Mouse (Mus musculus) forebrain, embryonic 13.5 days (tissue): ENCODE data around the gene Cracr2b. TPM values are rescaled to one million over a fixed set of nuclear protein-coding genes. Genes with fewer than 3 reads are reported as not detected.

ENCODE experiments used
- ATAC-seq: fragments of 200-750 bp; cut with Nextera tagmentation; 2 replicates; pipeline ENCODE4 v1.8.0; 2017
- H3K27ac ChIP-seq: fragments of 300-500 bp; sonication (generic); 2 replicates; pipeline ENCODE4 v1.5.1; 2015; ENCODE audit warnings: inconsistent platforms, mild to moderate bottlenecking, moderate library complexity
- H3K27me3 ChIP-seq: fragments of 300-500 bp; sonication (generic); 2 replicates; pipeline ENCODE4 v1.6.1; 2015; ENCODE audit warnings: mild to moderate bottlenecking, inconsistent platforms
- H3K36me3 ChIP-seq: fragments of 300-500 bp; sonication (generic); 2 replicates; pipeline ENCODE4 v1.6.1; 2015; ENCODE audit warnings: mild to moderate bottlenecking, inconsistent platforms; ENCODE audit not compliant: poor library complexity, severe bottlenecking
- H3K4me1 ChIP-seq: fragments of 300-500 bp; sonication (generic); 2 replicates; pipeline ENCODE4 v1.6.1; 2015; ENCODE audit warnings: inconsistent platforms
- H3K4me2 ChIP-seq: fragments of 300-500 bp; sonication (generic); 2 replicates; pipeline ENCODE4 v1.6.1; 2015; ENCODE audit warnings: inconsistent platforms, mild to moderate bottlenecking, moderate library complexity
- H3K4me3 ChIP-seq: fragments of 300-500 bp; sonication (generic); 2 replicates; pipeline ENCODE4 v1.5.1; 2015; ENCODE audit warnings: mild to moderate bottlenecking, inconsistent platforms
- H3K9ac ChIP-seq: fragments of 300-500 bp; sonication (generic); 2 replicates; pipeline ENCODE4 v1.6.1; 2015; ENCODE audit warnings: mild to moderate bottlenecking, inconsistent platforms
- H3K9me3 ChIP-seq: fragments of 300-500 bp; sonication (generic); replicated peaks from 2 replicates; pipeline ENCODE4 v1.6.1; 2016; ENCODE audit warnings: inconsistent platforms
- whole genome bisulfite sequencing: fragments of 180-500 bp; shearing (Covaris S2); methylation state at CpG from one replicate; pipeline ENCODE4 v1.1.7; 2015; 5-methylcytosine and 5-hydroxymethylcytosine counted together
- polyA plus RNA-seq: library from polyadenylated mRNA; unstranded; fragments of >200 nt; fragmentation: Nextera tagmentation; extraction: Ambion mirVana; gene quantifications from 2 replicates; pipeline ENCODE4 v1.2.1, GENCODE M21; 2015

Gene Cracr2b
- polyA plus RNA-seq, 1 experiment from 2014 or later, result 6.0 TPM

GRCm38 (mm10) chr7:141510681-141511191 lies 49.8 kb downstream of the Cracr2b start:
- Histone ChIP-seq H3K4me2 (no peak overlapping the region), H3K9me3 (no peaks in the 10 kb centered on the region), H3K4me1 (no peaks in the 10 kb centered on the region), H3K27ac (no peak overlapping the region), H3K36me3 (peaks cover 46% of the 10 kb centered on the region; the same call in 1 of the 2 replicates), H3K4me3 (no peak overlapping the region), H3K9ac (no peak overlapping the region), H3K27me3 (no peaks in the 10 kb centered on the region)
- no peak for ATAC-seq
- WGBS, result 75% methylated on average over 8 of the region's 8 CpGs

Other genes starting within 250 kb of the Cracr2b start
- 2.1 and 2.3 TPM in 2 replicates for gene Lmntd2, start 247.0 kb upstream of the Cracr2b start, polyA plus RNA-seq
- 29.4 and 33.8 TPM in 2 replicates for gene Rassf7, start 245.2 kb upstream of the Cracr2b start, polyA plus RNA-seq
- 82.4 and 91.3 TPM in 2 replicates for gene Phrf1, start 232.3 kb upstream of the Cracr2b start, polyA plus RNA-seq
- 1.0 and 1.1 TPM in 2 replicates for gene Irf7, start 194.6 kb upstream of the Cracr2b start, polyA plus RNA-seq
- gene Cdhr5, start 184.3 kb upstream of the Cracr2b start, polyA plus RNA-seq, result not detected in 2 replicates
- gene Sct, start 182.0 kb upstream of the Cracr2b start, polyA plus RNA-seq, result 0.60 and 0.62 TPM in 2 replicates
- gene Drd4, start 169.1 kb upstream of the Cracr2b start, polyA plus RNA-seq, result 0.55 and 0.70 TPM in 2 replicates
- gene Deaf1, start 133.4 kb upstream of the Cracr2b start, polyA plus RNA-seq, result 88.1 and 105 TPM in 2 replicates
- gene Tmem80, start 133.4 kb upstream of the Cracr2b start, polyA plus RNA-seq, result 61.3 and 66.0 TPM in 2 replicates
- gene Eps8l2, start 122.2 kb upstream of the Cracr2b start, polyA plus RNA-seq, result 0.43 and 0.64 TPM in 2 replicates
- gene Taldo1, start 68.9 kb upstream of the Cracr2b start, polyA plus RNA-seq, result 386 and 415 TPM in 2 replicates
- gene Gatd1, start 47.0 kb upstream of the Cracr2b start, polyA plus RNA-seq, result 53.2 and 55.6 TPM in 2 replicates
- gene Cend1, start 31.6 kb upstream of the Cracr2b start, polyA plus RNA-seq, result 27.3 and 27.5 TPM in 2 replicates
- gene Slc25a22, start 23.2 kb upstream of the Cracr2b start, polyA plus RNA-seq, result 58.2 and 65.1 TPM in 2 replicates
- 10.9 and 13.4 TPM in 2 replicates for gene Pidd1, start 17.1 kb upstream of the Cracr2b start, polyA plus RNA-seq
- gene Rplp2, start 13.7 kb upstream of the Cracr2b start, polyA plus RNA-seq, result 939 and 1,119 TPM in 2 replicates
- 19.5 and 21.0 TPM in 2 replicates for gene Pnpla2, start 5.9 kb upstream of the Cracr2b start, polyA plus RNA-seq
- gene Cd151, start 6.3 kb downstream of the Cracr2b start, polyA plus RNA-seq, result 12.0 and 14.3 TPM in 2 replicates
- 76.5 and 89.5 TPM in 2 replicates for gene Polr2l, start 14.0 kb downstream of the Cracr2b start, polyA plus RNA-seq
- 18.0 and 20.0 TPM in 2 replicates for gene Tspan4, start 14.1 kb downstream of the Cracr2b start, polyA plus RNA-seq
- 24.3 and 31.8 TPM in 2 replicates for gene Chid1, start 78.8 kb downstream of the Cracr2b start, polyA plus RNA-seq
- gene Ap2a2, start 101.1 kb downstream of the Cracr2b start, polyA plus RNA-seq, result 83.2 and 93.1 TPM in 2 replicates
- 0.10 and 0.25 TPM in 2 replicates for gene Muc6, start 194.2 kb downstream of the Cracr2b start, polyA plus RNA-seq
- gene Muc2, start 229.2 kb downstream of the Cracr2b start, polyA plus RNA-seq, result 0.11 and 0.21 TPM in 2 replicates